Mouse (Mus musculus): ENCODE data around the gene Cdh4. TPM values are rescaled to one million over a fixed set of nuclear protein-coding genes. Genes with fewer than 3 reads are reported as not detected.

Gene Cdh4
- polyA plus RNA-seq, 1 experiment from 2014 or later, result 66.6 TPM

DNA sequence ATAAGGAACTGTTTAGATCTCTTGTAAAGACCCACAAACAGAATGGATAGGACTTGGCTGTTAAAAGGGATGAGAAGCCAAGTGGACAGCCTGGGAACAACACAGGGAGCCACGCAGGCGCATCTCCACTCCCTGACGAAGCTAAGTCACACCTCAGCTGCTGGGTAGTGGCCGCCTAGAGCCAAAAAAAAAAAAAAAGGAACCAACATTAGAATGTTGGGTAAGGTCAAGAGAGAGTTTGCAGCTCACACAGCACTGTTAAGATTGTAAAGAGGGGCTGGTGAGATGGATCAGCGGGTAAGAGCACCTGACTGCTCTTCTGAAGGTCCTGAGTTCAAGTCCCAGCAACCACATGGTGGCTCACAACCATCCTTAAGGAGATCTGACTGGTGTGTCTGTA lies 506.6 kb downstream of the Cdh4 start:
- Histone ChIP-seq H3K9ac (replicated peaks) (no peak overlapping the region), H3K4me1 (peaks cover 19% of the 10 kb centered on the region), H3K4me2 (replicated peaks) (no peak overlapping the region), H3K9me3 (no peaks in the 10 kb centered on the region), H3K27ac (replicated peaks) (no peak overlapping the region), H3K4me3 (no peak overlapping the region), H3K27me3 (no peaks in the 10 kb centered on the region), H3K36me3 (no peaks in the 10 kb centered on the region)
- no peak for ATAC-seq (replicated peaks)
- 80% methylated on average over 5 of the region's 5 CpGs for WGBS
